Mouse (Mus musculus): ENCODE measurements around the gene Zfp385c. TPM values are rescaled to one million over a fixed set of nuclear protein-coding genes. Genes with fewer than 3 reads are reported as not detected.

Zfp385c gene
- polyA plus RNA-seq, 1 experiment from 2014 or later, result 0.40 TPM

GRCm38 (mm10) chr11:100604321-100605005 is 87.8 kb downstream of the Zfp385c start:
- no peak for ATAC-seq (replicated peaks; ENCODE audit: low FRiP score)

GRCm38 (mm10) chr11:100603813-100604212 is 88.4 kb downstream of the Zfp385c start:
- WGBS, result 72% methylated on average over 8 of the region's 8 CpGs
- H3K27me3 ChIP-seq, result no peaks in the 10 kb centered on the region
- H3K4me2 ChIP-seq, result no peak overlapping the region
- no peak overlapping the region for H3K4me3 ChIP-seq (replicated peaks)
- H3K9ac ChIP-seq, result no peak overlapping the region
- ATAC-seq (replicated peaks; ENCODE audit: low FRiP score), result no peak
- peak overlapping the region; percentile 59; the same call in 1 of the 2 replicates for H3K27ac ChIP-seq
- peaks cover 8% of the 10 kb centered on the region for H3K4me1 ChIP-seq
- H3K9me3 ChIP-seq (replicated peaks), result no peaks in the 10 kb centered on the region
- H3K36me3 ChIP-seq, result peaks cover 55% of the 10 kb centered on the region

More at GRCm38 (mm10) chr11:100604321-100605005, 87.8 kb downstream of the Zfp385c start:
- no peak overlapping the region for H3K4me3 ChIP-seq (replicated peaks)
- 79% methylated on average over 4 of the region's 4 CpGs for WGBS
- H3K4me2 ChIP-seq, result no peak overlapping the region
- no peak overlapping the region for H3K9ac ChIP-seq
- peak overlapping the region; percentile 59; the same call in 1 of the 2 replicates for H3K27ac ChIP-seq
- no peaks in the 10 kb centered on the region for H3K27me3 ChIP-seq
- no peaks in the 10 kb centered on the region for H3K9me3 ChIP-seq (replicated peaks)
- peaks cover 48% of the 10 kb centered on the region for H3K36me3 ChIP-seq
- peaks cover 10% of the 10 kb centered on the region for H3K4me1 ChIP-seq

DNA sequence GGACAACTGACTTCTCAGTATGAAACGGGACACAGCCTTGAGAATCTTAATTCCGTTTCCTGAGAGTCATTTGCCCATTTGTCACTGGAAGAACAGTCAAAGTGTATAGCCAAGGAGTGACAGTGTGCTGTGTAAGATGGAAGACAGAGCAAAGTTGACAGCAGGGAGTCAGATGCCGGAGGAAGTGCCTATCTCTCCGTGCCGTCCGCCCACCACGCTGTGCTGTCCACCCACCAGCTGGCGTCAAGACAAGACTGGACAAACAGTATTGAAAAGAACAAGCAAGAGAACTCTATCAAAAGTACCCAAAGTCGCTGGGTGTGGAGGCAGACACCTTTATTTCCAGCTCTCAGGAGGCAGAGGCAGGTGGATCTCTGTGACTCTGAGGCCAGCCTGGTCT is 89.1 kb downstream of the Zfp385c start:
- no peaks in the 10 kb centered on the region for H3K9me3 ChIP-seq (replicated peaks)
- H3K36me3 ChIP-seq, result peaks cover 56% of the 10 kb centered on the region
- H3K4me1 ChIP-seq, result peaks cover 8% of the 10 kb centered on the region
- no peak for ATAC-seq (replicated peaks; ENCODE audit: low FRiP score)
- H3K4me3 ChIP-seq (replicated peaks), result no peak overlapping the region
- no peak overlapping the region for H3K27ac ChIP-seq
- H3K9ac ChIP-seq, result no peak overlapping the region
- no peaks in the 10 kb centered on the region for H3K27me3 ChIP-seq
- H3K4me2 ChIP-seq, result no peak overlapping the region
- 91% methylated on average over 9 of the region's 9 CpGs for WGBS

DNA sequence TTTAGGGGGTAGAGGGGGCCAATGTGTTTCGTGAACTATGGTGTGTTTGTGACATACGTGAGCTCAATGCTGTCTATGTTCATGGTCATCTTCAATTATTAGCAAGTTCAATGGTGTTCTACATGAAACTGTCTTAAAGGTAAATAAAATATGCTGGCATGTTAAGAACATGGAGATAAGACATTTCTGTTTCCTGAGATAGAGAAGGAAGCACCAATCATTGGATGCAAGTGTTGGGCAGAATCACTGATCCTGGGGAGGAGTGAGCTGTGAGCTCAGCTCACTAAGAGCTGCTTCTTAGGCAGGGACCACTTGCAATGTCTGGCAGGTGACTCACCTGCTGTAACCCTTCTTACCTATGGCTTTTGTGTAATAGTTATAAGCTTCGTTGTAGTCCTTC is 90.9 kb downstream of the Zfp385c start:
- no peak overlapping the region for H3K4me3 ChIP-seq (replicated peaks)
- ATAC-seq (replicated peaks; ENCODE audit: low FRiP score), result no peak
- no peak overlapping the region for H3K9ac ChIP-seq
- WGBS, result 94% methylated on average over 3 of the region's 3 CpGs
- H3K36me3 ChIP-seq, result peaks cover 65% of the 10 kb centered on the region
- H3K4me1 ChIP-seq, result peaks cover 8% of the 10 kb centered on the region
- no peak overlapping the region for H3K4me2 ChIP-seq
- H3K27ac ChIP-seq, result no peak overlapping the region
- H3K9me3 ChIP-seq (replicated peaks), result no peaks in the 10 kb centered on the region
- H3K27me3 ChIP-seq, result no peaks in the 10 kb centered on the region

- Histone ChIP-seq H3K27ac (no peak overlapping the region), H3K9me3 (replicated peaks) (no peaks in the 10 kb centered on the region), H3K27me3 (no peaks in the 10 kb centered on the region), H3K36me3 (peaks cover 97% of the 10 kb centered on the region), H3K4me1 (no peaks in the 10 kb centered on the region), H3K4me2 (no peak overlapping the region), H3K4me3 (replicated peaks) (no peak overlapping the region), H3K9ac (no peak overlapping the region)
- no peak for ATAC-seq (replicated peaks; ENCODE audit: low FRiP score)
- WGBS, result 51% methylated on average over 4 of the region's 4 CpGs
Observed at GRCm38 (mm10) chr11:100598074-100598473, 94.2 kb downstream of the Zfp385c start.

- Histone ChIP-seq H3K27me3 (no peaks in the 10 kb centered on the region), H3K9me3 (replicated peaks) (no peaks in the 10 kb centered on the region), H3K4me1 (no peaks in the 10 kb centered on the region), H3K27ac (no peak overlapping the region), H3K36me3 (peaks cover 99% of the 10 kb centered on the region), H3K4me2 (no peak overlapping the region), H3K4me3 (replicated peaks) (no peak overlapping the region), H3K9ac (no peak overlapping the region)
- 80% methylated on average over 4 of the region's 4 CpGs for WGBS
- no peak for ATAC-seq (replicated peaks; ENCODE audit: low FRiP score)
Observed at GRCm38 (mm10) chr11:100595533-100595932, 96.7 kb downstream of the Zfp385c start.

GRCm38 (mm10) chr11:100594608-100595007 is 97.6 kb downstream of the Zfp385c start:
- H3K9me3 ChIP-seq (replicated peaks), result no peaks in the 10 kb centered on the region
- no peak for ATAC-seq (replicated peaks; ENCODE audit: low FRiP score)
- no peak overlapping the region for H3K4me3 ChIP-seq (replicated peaks)
- peaks cover 99% of the 10 kb centered on the region for H3K36me3 ChIP-seq
- no peak overlapping the region for H3K4me2 ChIP-seq
- H3K27me3 ChIP-seq, result no peaks in the 10 kb centered on the region
- H3K9ac ChIP-seq, result no peak overlapping the region
- no peaks in the 10 kb centered on the region for H3K4me1 ChIP-seq
- H3K27ac ChIP-seq, result no peak overlapping the region
- WGBS, result 80% methylated on average over 7 of the region's 7 CpGs

- Histone ChIP-seq H3K36me3 (peaks cover 99% of the 10 kb centered on the region), H3K4me1 (no peaks in the 10 kb centered on the region), H3K9me3 (replicated peaks) (no peaks in the 10 kb centered on the region), H3K4me2 (no peak overlapping the region), H3K9ac (no peak overlapping the region), H3K27ac (no peak overlapping the region), H3K27me3 (no peaks in the 10 kb centered on the region), H3K4me3 (replicated peaks) (no peak overlapping the region)
- 86% methylated on average over 11 of the region's 11 CpGs for WGBS
- ATAC-seq (replicated peaks; ENCODE audit: low FRiP score), result no peak
Observed at GRCm38 (mm10) chr11:100592346-100593046, 99.8 kb downstream of the Zfp385c start.

DNA sequence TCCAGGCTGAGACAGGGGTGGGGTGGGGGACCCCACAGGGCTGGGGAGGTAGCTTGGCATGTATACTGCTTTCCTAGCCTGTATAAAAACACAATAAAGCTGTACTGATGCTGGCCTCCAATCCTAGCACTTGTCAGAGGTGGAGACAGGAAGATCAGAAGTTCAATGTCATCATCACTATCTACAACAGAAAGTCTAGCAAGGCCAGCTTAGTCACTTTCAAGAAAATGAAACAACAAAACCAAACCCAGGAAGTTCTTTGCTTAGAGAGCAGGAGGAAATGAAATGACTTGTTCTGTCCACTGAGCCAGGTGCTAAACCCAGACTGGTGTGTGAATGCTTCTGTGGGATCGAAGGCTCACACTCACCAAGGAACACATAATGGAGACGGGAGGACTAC is 103.8 kb downstream of the Zfp385c start:
- no peaks in the 10 kb centered on the region for H3K27me3 ChIP-seq
- peaks cover 100% of the 10 kb centered on the region for H3K36me3 ChIP-seq
- H3K4me2 ChIP-seq, result no peak overlapping the region
- H3K9ac ChIP-seq, result no peak overlapping the region
- H3K9me3 ChIP-seq (replicated peaks), result no peaks in the 10 kb centered on the region
- ATAC-seq (replicated peaks; ENCODE audit: low FRiP score), result no peak
- no peak overlapping the region for H3K27ac ChIP-seq
- H3K4me1 ChIP-seq, result no peaks in the 10 kb centered on the region
- H3K4me3 ChIP-seq (replicated peaks), result no peak overlapping the region
- 94% methylated on average over 2 of the region's 2 CpGs for WGBS

GRCm38 (mm10) chr11:100585148-100585547 is 107.1 kb downstream of the Zfp385c start:
- no peak overlapping the region for H3K9ac ChIP-seq
- no peak overlapping the region for H3K27ac ChIP-seq
- WGBS, result 92% methylated on average over 3 of the region's 3 CpGs
- no peaks in the 10 kb centered on the region for H3K9me3 ChIP-seq (replicated peaks)
- H3K4me3 ChIP-seq (replicated peaks), result no peak overlapping the region
- peaks cover 100% of the 10 kb centered on the region for H3K36me3 ChIP-seq
- ATAC-seq (replicated peaks; ENCODE audit: low FRiP score), result no peak
- no peak overlapping the region for H3K4me2 ChIP-seq
- no peaks in the 10 kb centered on the region for H3K4me1 ChIP-seq
- no peaks in the 10 kb centered on the region for H3K27me3 ChIP-seq

- Histone ChIP-seq H3K4me2 (no peak overlapping the region), H3K4me1 (no peaks in the 10 kb centered on the region), H3K9ac (no peak overlapping the region), H3K36me3 (peaks cover 100% of the 10 kb centered on the region), H3K9me3 (replicated peaks) (no peaks in the 10 kb centered on the region), H3K27ac (no peak overlapping the region), H3K27me3 (no peaks in the 10 kb centered on the region), H3K4me3 (replicated peaks) (no peak overlapping the region)
- 91% methylated on average over 7 of the region's 7 CpGs for WGBS
- ATAC-seq (replicated peaks; ENCODE audit: low FRiP score), result no peak
Observed at GRCm38 (mm10) chr11:100584561-100584961, 107.7 kb downstream of the Zfp385c start.

GRCm38 (mm10) chr11:100582836-100583235 is 109.4 kb downstream of the Zfp385c start:
- WGBS, result 81% methylated on average over 2 of the region's 2 CpGs
- Histone ChIP-seq H3K4me2 (no peak overlapping the region), H3K9me3 (replicated peaks) (no peaks in the 10 kb centered on the region), H3K27me3 (no peaks in the 10 kb centered on the region), H3K4me1 (peaks cover 12% of the 10 kb centered on the region), H3K27ac (no peak overlapping the region), H3K4me3 (replicated peaks) (no peak overlapping the region), H3K36me3 (peaks cover 96% of the 10 kb centered on the region), H3K9ac (no peak overlapping the region)
- no peak for ATAC-seq (replicated peaks; ENCODE audit: low FRiP score)
